Mouse (Mus musculus) heart, embryonic 16.5 days (tissue): ENCODE results near the gene Sez6l. TPM values are rescaled to one million over a fixed set of nuclear protein-coding genes. Genes with fewer than 3 reads are reported as not detected.

Source experiments
- ATAC-seq: fragments of 200-750 bp; cut with Nextera tagmentation; replicated peaks from 2 replicates; pipeline ENCODE4 v1.8.0; 2017; ENCODE audit warnings: moderate number of reproducible peaks; ENCODE audit not compliant: insufficient read depth, low FRiP score; ENCODE audit errors: extremely low read depth
- H3K27ac ChIP-seq: fragments of 300-500 bp; sonication (generic); 2 replicates; pipeline ENCODE4 v1.5.1; 2014; ENCODE audit warnings: mild to moderate bottlenecking, low read length, control low read depth, moderate library complexity
- H3K27me3 ChIP-seq: fragments of 300-500 bp; sonication (generic); 2 replicates; pipeline ENCODE4 v1.6.1; 2014; ENCODE audit warnings: low read length, mixed read lengths; ENCODE audit not compliant: control insufficient read depth, insufficient read depth
- H3K36me3 ChIP-seq: fragments of 300-500 bp; sonication (generic); 2 replicates; pipeline ENCODE4 v1.6.1; 2014; ENCODE audit not compliant: control insufficient read depth, insufficient read depth
- H3K4me1 ChIP-seq: fragments of 300-500 bp; sonication (generic); 2 replicates; pipeline ENCODE4 v1.6.1; 2014; ENCODE audit warnings: low read length, mixed read lengths; ENCODE audit not compliant: control insufficient read depth, insufficient read depth
- H3K4me2 ChIP-seq: fragments of 300-500 bp; sonication (generic); 2 replicates; pipeline ENCODE4 v1.6.1; 2014; ENCODE audit warnings: low read depth, mild to moderate bottlenecking, control low read depth, low read length
- H3K4me3 ChIP-seq: fragments of 300-500 bp; sonication (generic); 2 replicates; pipeline ENCODE4 v1.5.1; 2014; ENCODE audit warnings: mild to moderate bottlenecking, control low read depth, low read length
- H3K9ac ChIP-seq: fragments of 300-500 bp; sonication (generic); 2 replicates; pipeline ENCODE4 v1.6.1; 2014; ENCODE audit warnings: low read length, control low read depth
- H3K9me3 ChIP-seq: fragments of 300-500 bp; sonication (generic); replicated peaks from 2 replicates; pipeline ENCODE4 v1.6.1; 2016; ENCODE audit warnings: low read length; ENCODE audit not compliant: control insufficient read depth
- WGBS: fragments of 180-500 bp; shearing (Covaris S2); extraction: QIAGEN DNeasy Blood & Tissue Kit; methylation state at CpG from one replicate; pipeline ENCODE4 v1.1.7; 2014; 5-methylcytosine and 5-hydroxymethylcytosine counted together
- polyA plus RNA-seq: library from polyadenylated mRNA; unstranded; fragments of >200 nt; fragmentation: Nextera tagmentation; extraction: Ambion mirVana; gene quantifications from 2 replicates; pipeline ENCODE4 v1.2.1, GENCODE M21; 2015

Gene Sez6l
- polyA plus RNA-seq, 1 experiment from 2014 or later = 0.34 TPM

DNA sequence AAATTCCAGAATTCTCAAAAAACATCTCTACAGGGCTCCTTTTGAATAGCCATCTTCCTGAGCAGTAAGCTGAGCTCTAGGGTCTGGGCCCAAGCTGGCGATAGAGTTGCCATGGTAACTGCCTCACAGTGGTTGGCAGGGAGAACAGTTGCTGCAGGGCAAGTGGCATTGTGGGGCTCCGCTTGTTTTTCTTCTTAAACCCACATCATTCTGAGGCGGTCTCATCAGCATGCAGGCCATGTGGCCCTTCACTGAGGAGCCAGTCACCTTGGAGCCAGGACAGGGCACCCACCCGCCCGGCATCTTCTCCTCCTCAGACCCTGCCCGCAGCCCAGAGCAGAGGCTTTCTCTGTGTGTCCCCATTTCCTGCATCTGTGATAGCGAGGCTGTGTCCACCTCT is 205.1 kb downstream of the Sez6l start:
- Histone ChIP-seq H3K9me3 (no peaks in the 10 kb centered on the region), H3K9ac (no peak overlapping the region), H3K4me2 (no peak overlapping the region), H3K27me3 (no peaks in the 10 kb centered on the region), H3K4me1 (no peaks in the 10 kb centered on the region), H3K27ac (no peak overlapping the region), H3K4me3 (no peak overlapping the region), H3K36me3 (peaks cover 20% of the 10 kb centered on the region)
- ATAC-seq = no peak
- 78% methylated on average over 7 of the region's 7 CpGs for WGBS

DNA sequence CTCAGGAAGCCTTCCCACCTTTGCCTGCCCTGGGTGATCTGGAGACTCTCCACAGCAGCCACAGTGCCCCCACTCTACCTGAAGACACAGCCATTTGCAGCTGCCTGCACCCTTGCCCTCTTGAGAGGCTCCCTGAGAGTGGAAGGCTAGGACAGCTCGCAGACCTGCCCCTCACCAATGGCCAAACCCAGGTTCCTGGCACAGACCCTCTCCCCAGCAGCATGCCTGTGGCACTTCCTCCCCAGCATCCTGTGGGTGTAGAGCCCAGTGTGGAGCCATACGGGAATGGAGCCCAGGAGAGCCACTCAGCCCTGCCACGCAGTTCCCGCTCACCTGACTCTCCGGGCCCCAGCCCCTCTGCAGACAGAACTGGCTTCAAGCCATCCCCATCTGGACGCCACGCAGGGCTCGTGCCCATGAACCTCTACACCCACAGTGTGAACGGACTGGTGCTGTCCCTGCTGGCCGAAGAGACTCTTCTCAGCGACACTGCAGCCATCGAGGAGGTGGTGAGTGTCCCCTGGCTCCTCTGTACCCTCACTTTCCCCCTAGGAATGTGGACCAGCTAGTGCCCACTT is 206.7 kb downstream of the Sez6l start:
- Histone ChIP-seq H3K4me1 (no peaks in the 10 kb centered on the region), H3K4me2 (no peak overlapping the region), H3K4me3 (no peak overlapping the region), H3K36me3 (peaks cover 19% of the 10 kb centered on the region), H3K27me3 (no peaks in the 10 kb centered on the region), H3K9me3 (no peaks in the 10 kb centered on the region), H3K27ac (no peak overlapping the region), H3K9ac (no peak overlapping the region)
- no peak for ATAC-seq
- WGBS = 90% methylated on average over 12 of the region's 12 CpGs

DNA sequence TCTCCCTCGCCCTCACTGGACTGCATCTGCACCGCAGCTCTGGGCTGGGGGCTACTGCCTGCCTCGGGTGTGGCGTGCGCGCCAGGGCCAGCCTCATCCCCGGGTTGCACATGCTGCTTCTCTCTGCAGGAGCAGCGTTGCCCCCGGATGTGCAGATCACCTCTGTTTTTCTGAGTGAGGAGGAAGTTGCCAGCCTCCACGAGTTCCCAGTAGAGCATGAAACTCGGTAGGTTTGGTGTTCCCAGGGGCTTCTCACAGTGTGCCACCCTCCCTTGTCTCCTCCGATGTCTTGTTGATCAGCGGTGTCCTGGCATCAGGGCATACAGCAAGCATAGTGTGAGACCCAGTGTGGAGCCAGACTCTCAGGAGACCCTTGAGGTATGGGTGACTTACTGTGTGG is 207.7 kb downstream of the Sez6l start:
- no peaks in the 10 kb centered on the region for H3K4me1 ChIP-seq
- H3K27me3 ChIP-seq = no peaks in the 10 kb centered on the region
- peaks cover 27% of the 10 kb centered on the region for H3K36me3 ChIP-seq
- no peak overlapping the region for H3K4me2 ChIP-seq
- 91% methylated on average over 13 of the region's 13 CpGs for WGBS
- H3K9me3 ChIP-seq = no peaks in the 10 kb centered on the region
- no peak for ATAC-seq
- H3K9ac ChIP-seq = no peak overlapping the region
- no peak overlapping the region for H3K27ac ChIP-seq
- no peak overlapping the region for H3K4me3 ChIP-seq

Other genes with a start within 250 kb of the Sez6l start
- gene Srrd, start 234.1 kb downstream of the Sez6l start, polyA plus RNA-seq = 23.5 and 24.7 TPM in 2 replicates
- 18.9 and 19.7 TPM in 2 replicates for gene Hps4, start 234.1 kb downstream of the Sez6l start, polyA plus RNA-seq
- gene Gm6583, start 221.2 kb downstream of the Sez6l start, polyA plus RNA-seq = 0.06 and 0.16 TPM in 2 replicates
- gene Asphd2, start 182.3 kb downstream of the Sez6l start, polyA plus RNA-seq = 0.67 and 0.94 TPM in 2 replicates
- gene Gm6588, start 127.8 kb downstream of the Sez6l start, polyA plus RNA-seq = not detected in 2 replicates